Mouse (Mus musculus): ENCODE results near the gene Trabd2b.

DNA sequence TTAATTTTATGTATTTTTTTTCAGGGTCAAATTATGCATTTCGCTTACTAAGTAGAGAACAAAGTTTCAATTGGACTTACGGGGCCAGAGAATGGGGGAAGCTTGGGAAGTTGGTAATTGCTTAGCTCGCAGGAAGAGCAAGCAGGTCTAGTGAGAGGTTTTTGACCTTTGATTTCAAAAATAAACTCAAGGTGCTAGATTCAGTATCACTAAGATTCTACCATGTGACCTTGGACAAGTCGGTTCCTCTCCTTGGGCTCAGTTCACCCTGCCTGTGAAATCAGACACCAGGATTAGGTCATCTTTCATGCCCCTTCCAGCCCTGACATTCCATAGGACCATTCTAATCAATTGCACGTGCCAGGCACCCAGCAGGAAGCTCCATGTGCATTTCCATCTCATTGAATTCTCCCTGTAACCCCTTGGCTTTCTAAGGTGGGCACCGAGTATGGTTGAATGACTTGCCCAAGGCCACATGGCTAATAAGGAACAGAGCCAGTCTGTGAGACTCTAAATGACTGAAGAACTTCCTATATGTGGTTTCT is 5.4 kb downstream of the Trabd2b start:
- no peak for TF ChIP-seq POLR2A (IDR thresholded peaks at IDR 0.05; ENCODE audit: insufficient read depth, low read length)
- TF ChIP-seq EP300 (IDR thresholded peaks at IDR 0.05; ENCODE audit: insufficient read depth, low read depth, low read length): no peak

Data from ES-Bruce4 (cell line).